Mouse (Mus musculus) T-cell, adult 2 months (primary cell): ENCODE results near the gene Serhl.

Experiments used
- DNase-seq: peaks from one replicate; pipeline ENCODE4 v3.0.0; 2022; ENCODE audit warnings: low spot score

Serhl gene

DNA sequence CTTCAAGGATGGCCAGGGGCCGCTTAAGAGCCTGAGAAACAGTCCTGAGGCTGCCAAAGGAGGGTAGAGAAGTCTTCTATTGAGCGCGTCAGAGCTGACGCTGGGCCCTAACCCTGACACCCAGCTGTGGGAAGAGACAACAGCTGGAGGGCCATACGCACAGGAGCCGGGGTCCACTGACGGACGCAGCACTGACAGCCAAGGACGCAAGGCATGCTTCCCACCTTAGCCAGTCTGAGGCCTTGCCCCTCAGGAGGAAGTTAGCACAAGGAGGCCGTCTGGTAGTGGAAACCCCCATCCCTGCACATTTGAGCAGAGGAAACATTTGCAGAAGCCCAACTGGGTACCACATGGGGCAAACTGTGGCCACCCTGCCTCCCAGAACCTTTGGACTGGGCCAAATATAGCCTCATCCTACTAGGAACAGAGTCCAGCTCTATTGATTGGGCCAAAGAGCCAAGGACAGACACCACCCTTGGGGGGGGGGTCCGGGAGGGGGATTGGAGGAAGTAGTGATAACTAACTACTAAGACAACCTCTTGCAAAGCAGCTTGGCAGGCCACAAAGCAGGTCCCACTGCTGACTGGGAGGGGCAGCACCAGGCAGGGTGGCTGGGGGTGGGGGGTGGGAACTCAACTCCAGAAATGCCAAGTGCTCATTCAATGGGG lies 73.6 kb downstream of the Serhl start:
- no peak for DNase-seq

DNA sequence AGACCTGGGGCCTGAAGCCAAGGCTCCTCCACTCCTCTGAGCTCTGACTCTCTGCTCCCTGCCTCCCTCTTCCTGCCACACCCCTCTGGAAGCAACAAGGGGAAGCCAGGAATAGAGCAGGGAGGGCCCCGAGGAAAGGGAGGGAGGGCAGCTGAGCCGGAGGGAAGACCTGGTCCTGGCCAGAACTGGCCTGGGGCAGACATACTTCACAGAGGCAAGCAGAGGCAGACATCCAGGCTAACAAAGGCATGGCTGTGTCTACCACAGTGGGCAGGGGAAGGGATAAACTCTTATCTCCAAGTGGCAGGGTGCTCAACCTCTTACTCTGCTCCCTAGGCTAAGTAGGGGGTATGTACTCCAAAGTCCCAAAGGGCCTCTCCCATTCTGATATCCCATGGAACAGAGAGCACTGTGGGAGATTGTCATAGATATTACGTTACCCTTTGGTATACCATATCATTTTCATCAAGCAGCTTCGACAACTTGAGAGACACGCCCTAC lies 75.7 kb downstream of the Serhl start:
- no peak for DNase-seq

DNA sequence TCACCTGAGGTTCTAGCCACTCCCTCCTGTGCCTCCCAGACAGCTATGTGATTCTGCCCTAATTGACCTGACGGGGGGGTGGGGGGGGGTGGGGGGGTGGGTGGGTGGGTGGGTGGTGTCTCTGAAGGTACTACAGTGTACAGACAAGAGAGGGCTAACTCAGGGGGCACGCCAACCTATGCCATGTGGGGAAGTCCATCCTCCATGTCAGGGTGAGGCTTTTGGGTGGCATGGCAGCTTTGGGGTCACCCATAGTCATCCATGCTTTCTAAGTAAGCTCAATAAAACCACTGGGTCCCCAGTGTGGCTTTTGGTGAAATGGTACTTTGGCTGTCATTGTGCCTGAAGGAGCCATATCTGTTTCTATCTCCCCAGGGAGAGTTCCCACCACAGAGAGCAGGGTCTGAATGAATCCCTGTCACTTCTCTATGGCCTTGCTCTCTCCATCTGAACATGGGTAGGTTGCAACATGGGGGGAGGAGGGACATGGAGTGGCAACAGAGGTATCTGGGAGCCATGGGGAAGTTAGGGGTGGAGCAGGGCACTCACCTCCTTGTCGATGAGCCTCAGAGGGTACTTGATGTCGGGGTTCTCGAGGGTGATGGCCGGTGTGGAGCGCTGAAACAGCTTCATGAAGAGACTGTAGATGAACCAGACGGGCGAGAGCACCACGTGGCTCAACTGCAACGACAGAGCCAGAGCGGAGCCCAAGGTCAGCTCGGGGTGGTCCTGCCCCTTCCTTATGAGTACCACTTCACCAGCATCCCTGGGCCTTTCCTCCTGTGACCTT lies 76.4 kb downstream of the Serhl start:
- DNase-seq = no peak
